Mouse (Mus musculus): ENCODE results near the gene Rnaseh2b.

The Rnaseh2b gene

DNA sequence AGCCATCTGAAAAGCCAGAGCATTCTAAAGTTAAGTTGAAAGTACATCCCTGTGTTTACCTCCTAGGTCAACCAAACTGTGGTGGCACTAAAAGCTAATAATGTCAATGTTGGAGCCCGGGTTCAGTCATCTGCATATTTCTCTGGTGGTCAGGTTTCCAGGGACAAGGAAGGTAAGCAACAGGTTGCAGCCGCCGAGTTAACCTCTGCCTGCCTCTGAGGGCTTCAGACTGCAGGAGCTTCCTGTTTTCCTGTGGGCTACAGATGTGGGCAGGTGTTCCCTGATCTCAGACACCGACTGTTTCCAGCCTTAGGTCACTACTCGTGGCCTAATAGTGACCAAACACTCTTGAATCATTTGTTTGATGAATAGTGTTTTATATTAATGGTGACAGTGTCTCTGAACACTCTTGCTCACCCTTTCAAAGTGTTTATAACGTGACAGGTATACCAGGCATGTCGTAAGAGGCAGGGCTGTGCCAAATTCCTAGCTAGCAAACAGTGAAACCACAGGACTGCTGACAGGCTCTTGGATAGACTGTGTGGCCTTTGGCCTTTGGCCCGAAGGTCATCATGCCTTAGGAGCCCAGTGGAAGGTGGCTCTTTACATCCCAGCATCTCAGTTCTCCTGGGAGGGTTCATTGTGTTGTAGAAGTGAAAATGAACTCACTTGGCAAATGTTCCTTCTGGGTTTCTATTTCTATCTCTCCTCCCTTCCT lies 69.0 kb downstream of the Rnaseh2b start:
- DNase-seq (ENCODE audit: low spot score in 2 of 2) = no peak

DNA sequence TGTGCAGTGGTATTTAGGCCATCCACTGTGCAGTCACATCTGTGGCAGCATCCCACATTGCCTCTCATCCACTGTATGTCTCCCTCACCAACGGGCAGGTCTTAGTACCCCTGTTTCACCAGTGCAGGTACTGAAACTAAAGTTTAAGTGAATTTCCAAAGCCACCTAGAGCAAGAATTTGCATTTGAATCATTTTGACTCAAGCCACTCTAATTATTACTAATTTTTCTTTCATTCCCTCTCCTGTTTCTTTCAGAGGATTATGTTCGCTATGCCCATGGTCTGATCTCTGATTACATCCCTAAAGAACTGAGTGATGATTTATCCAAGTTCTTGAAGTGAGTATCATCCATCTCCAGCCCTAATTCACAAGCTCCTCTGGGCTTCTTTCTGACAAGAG lies 71.4 kb downstream of the Rnaseh2b start:
- DNase-seq (ENCODE audit: low spot score in 2 of 2) = no peak

DNA sequence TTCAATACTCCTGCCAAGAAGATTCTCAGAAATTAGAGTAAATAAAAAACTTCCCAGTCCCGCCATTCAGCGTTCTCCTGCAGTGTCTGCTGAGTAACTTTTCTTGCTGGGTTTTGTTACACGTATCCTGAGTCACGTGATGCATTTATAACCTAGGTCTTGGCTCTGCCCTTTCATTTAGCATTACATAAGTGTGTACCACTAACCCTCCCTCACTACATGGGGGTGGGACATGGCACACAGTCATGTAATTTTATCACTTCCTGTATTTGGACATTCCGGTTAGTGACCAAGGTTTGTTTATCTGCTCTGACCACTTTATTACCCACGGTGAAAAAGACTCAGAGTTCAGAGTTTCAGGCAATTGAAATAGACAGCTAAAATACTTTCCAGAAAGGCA lies 78.4 kb downstream of the Rnaseh2b start:
- DNase-seq (ENCODE audit: low spot score in 2 of 2) = no peak

DNA sequence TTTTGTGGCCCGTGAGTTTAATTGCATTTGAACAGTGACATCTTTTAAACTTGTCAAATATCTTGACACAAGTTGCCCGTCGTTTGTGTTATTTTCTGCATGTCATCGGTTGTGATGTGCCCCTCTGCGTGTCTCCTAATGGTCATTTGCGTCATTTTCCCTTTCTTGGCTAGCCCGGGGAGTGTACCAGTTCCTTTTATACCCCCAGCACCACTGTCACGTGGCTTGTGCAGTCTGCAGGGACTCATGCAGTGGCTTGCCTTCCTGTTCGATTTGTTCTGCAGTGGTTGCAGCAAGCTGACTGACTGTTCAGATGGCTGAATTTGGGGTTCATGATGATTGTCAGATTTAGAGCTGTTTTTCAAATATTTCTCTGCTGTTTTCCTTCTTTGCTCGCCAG lies 81.6 kb downstream of the Rnaseh2b start:
- DNase-seq (ENCODE audit: low spot score in 2 of 2) = no peak

- DNase-seq (ENCODE audit: low spot score in 2 of 2) = no peak
These were observed 83.3 kb downstream of the Rnaseh2b start for GRCm38 (mm10) chr14:62375694-62376093.

- DNase-seq (ENCODE audit: low spot score in 2 of 2) = no peak
These were observed 83.7 kb downstream of the Rnaseh2b start for GRCm38 (mm10) chr14:62376115-62376514.

DNA sequence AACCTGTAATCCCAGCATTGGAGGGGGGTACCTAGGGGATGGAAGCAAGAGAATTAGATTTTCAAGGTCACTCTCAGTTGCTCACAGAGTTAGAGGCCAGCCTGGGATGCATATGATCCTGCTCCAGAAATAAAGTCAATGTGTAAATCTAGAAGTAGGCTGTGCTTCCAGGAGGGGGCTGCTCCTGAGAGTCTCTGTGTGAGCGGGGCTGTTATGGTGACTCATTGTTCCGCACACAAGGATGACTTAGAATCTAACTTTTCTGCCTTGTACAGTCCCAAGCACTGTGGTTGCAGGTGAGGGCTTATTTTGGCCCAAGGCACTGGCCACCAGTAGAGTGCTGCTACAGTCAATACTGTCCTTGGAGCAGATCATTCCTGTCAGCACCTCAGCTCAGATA lies 87.0 kb downstream of the Rnaseh2b start:
- no peak for DNase-seq (ENCODE audit: low spot score in 2 of 2)

- DNase-seq (ENCODE audit: low spot score in 2 of 2) = no peak
These were observed 88.2 kb downstream of the Rnaseh2b start for GRCm38 (mm10) chr14:62380606-62381005.

DNA sequence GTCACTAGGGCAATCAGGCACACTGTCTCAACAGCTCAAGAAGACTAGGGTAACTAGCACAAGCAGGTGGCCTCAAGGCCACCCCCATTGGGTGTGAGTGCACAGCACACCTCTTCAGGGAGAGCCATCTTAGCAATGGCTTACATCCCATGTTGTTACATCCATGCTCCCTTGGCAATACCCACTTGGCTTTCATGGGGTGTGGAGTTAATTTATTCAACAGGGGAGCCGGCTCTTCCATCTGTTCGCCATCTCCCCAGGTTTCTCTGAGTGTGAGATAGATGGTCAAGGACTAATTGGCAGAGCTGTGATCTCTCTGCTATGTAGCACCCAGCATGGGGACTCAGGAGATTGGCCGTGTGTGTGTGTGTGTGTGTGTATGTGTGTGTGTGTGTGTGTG lies 90.7 kb downstream of the Rnaseh2b start:
- no peak for DNase-seq (ENCODE audit: low spot score in 2 of 2)

GRCm38 (mm10) chr14:62383786-62384299 lies 91.5 kb downstream of the Rnaseh2b start:
- DNase-seq (ENCODE audit: low spot score in 2 of 2) = no peak

GRCm38 (mm10) chr14:62389064-62389728 lies 96.8 kb downstream of the Rnaseh2b start:
- no peak for DNase-seq (ENCODE audit: low spot score in 2 of 2)

DNA sequence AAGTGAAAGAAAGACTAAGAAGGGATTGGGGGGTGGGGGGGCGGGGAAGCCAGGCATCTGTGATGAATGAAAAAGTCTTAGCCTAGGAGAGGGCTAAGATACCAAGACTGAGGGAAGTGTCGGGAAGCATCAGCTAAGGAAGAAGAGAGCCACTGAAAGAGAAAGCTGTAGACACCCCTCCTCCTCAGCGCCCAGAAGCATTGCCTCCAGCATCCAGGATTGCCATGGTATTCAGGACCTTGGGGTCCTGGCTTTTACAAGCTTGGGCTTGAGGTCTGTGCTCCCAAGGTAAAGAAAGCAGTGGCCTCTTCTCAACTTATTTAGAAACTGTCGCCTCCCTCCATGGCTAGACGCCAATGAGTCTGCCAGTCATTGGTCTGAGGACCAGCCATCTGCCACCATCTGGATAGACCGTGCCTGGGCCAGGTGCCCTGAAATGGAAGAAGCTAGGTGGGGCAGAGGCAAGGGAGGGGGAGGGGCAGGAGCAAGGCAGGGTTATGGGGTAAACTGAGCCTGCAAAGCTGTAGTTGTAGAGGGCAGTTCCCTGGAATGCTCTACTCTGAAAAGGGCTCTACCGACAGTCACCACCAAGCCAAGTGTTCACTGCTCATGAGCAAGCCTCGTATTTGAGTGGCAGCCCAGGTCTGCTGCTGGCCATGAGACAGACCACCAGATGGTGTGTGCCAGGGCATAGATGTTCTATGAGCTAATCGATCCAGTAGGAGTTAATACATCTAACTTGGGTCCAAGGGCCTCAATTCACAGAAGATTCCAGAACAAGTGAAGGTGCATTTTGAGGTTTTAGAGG lies 97.5 kb downstream of the Rnaseh2b start:
- no peak for DNase-seq (ENCODE audit: low spot score in 2 of 2)

- no peak for DNase-seq (ENCODE audit: low spot score in 2 of 2)
These were observed 100.4 kb downstream of the Rnaseh2b start for GRCm38 (mm10) chr14:62392754-62393153.

- DNase-seq (ENCODE audit: low spot score in 2 of 2) = no peak
These were observed 103.0 kb downstream of the Rnaseh2b start for GRCm38 (mm10) chr14:62395346-62395745.

- no peak for DNase-seq (ENCODE audit: low spot score in 2 of 2)
These were observed 123.8 kb downstream of the Rnaseh2b start for GRCm38 (mm10) chr14:62416007-62416741.

DNA sequence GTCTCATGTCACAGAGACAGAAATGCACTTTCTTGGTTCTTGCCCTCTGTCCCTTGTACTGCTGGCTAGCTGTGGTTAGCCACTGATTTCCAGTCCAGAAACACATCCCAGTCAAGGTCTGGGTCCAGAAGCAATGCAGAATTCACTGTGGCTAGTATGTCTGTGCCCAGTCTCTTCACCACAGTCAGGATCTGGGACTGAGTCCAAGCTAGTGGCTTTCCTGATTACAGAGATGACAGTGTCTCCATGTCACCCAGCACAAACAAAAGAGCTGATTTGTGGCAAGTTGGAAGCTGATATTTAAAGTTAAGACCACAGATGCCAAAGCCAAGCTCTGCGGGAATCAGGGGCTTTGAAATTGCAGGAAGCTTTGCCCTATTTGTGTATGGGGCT lies 124.3 kb downstream of the Rnaseh2b start:
- no peak for DNase-seq (ENCODE audit: low spot score in 2 of 2)

GRCm38 (mm10) chr14:62417501-62417900 lies 125.1 kb downstream of the Rnaseh2b start:
- no peak for DNase-seq (ENCODE audit: low spot score in 2 of 2)

- DNase-seq (ENCODE audit: low spot score in 2 of 2) = no peak
These were observed 129.9 kb downstream of the Rnaseh2b start for GRCm38 (mm10) chr14:62422265-62422664.
